Mouse (Mus musculus) brain, embryonic 14.5 days (tissue): ENCODE results near the gene Unc5c.

Experiments used
- CTCF ChIP-seq: fragments of 200-500 bp; IDR thresholded peaks from 2 replicates; pipeline ENCODE4 v1.5.1; 2012; ENCODE audit warnings: inconsistent platforms, mild to moderate bottlenecking, moderate library complexity, borderline replicate concordance; ENCODE audit not compliant: insufficient read depth, insufficient read length; ENCODE audit errors: extremely low read depth
- POLR2A ChIP-seq: fragments of 200-500 bp; IDR thresholded peaks from 2 replicates; pipeline ENCODE4 v1.6.1; 2012; ENCODE audit warnings: mild to moderate bottlenecking, inconsistent platforms, borderline replicate concordance; ENCODE audit not compliant: poor library complexity, insufficient read depth, insufficient read length, severe bottlenecking; ENCODE audit errors: extremely low read depth

GRCm38 (mm10) chr3:141629431-141629830 is 164.4 kb downstream of the Unc5c start:
- TF ChIP-seq CTCF, result no peak
- TF ChIP-seq POLR2A, result no peak
